Mouse (Mus musculus) embryonic facial prominence, embryonic 12.5 days (tissue): ENCODE measurements at regions not wholly inside any gene's neighbourhood (a gene's known extent, or its start where the extent isn't known, plus 50 kb on each side); places are given as distances from the start of the nearest gene placed in this dataset.

Experiments
- ATAC-seq: fragments of 200-750 bp; cut with Nextera tagmentation; 2 replicates; pipeline ENCODE4 v1.8.0; 2017; ENCODE audit not compliant: insufficient number of reproducible peaks, insufficient read depth, low FRiP score, low TSS enrichment
- H3K27ac ChIP-seq: fragments of 300-500 bp; sonication (generic); 2 replicates; pipeline ENCODE4 v1.5.1; 2016; ENCODE audit warnings: mild to moderate bottlenecking
- H3K27me3 ChIP-seq: fragments of 300-500 bp; sonication (generic); 2 replicates; pipeline ENCODE4 v1.6.1; 2016; ENCODE audit warnings: mild to moderate bottlenecking, moderate library complexity
- H3K36me3 ChIP-seq: fragments of 300-500 bp; sonication (generic); 2 replicates; pipeline ENCODE4 v1.6.1; 2016; ENCODE audit warnings: mild to moderate bottlenecking
- H3K4me1 ChIP-seq: fragments of 300-500 bp; sonication (generic); 2 replicates; pipeline ENCODE4 v1.6.1; 2016
- H3K4me2 ChIP-seq: fragments of 300-500 bp; sonication (generic); replicated peaks from 2 replicates; pipeline ENCODE4 v1.6.1; 2016; ENCODE audit warnings: mild to moderate bottlenecking, moderate library complexity
- H3K4me3 ChIP-seq: fragments of 300-500 bp; sonication (generic); 2 replicates; pipeline ENCODE4 v1.5.1; 2016; ENCODE audit warnings: mild to moderate bottlenecking
- H3K9ac ChIP-seq: fragments of 300-500 bp; sonication (generic); 2 replicates; pipeline ENCODE4 v1.6.1; 2016; ENCODE audit warnings: mild to moderate bottlenecking, moderate library complexity
- H3K9me3 ChIP-seq: fragments of 300-500 bp; sonication (generic); 2 replicates; pipeline ENCODE4 v1.6.1; 2016; ENCODE audit warnings: mild to moderate bottlenecking, moderate library complexity
- WGBS: fragments of 180-500 bp; shearing (Covaris S2); methylation state at CpG from one replicate; pipeline ENCODE4 v1.1.7; 2016; 5-methylcytosine and 5-hydroxymethylcytosine counted together

GRCm38 (mm10) chr2:128451554-128452239 lies 139.3 kb upstream of the Spdye4c start:
- no peak overlapping the region for H3K27ac ChIP-seq
- H3K9ac ChIP-seq, result no peak overlapping the region
- H3K36me3 ChIP-seq, result no peaks in the 10 kb centered on the region
- H3K4me1 ChIP-seq, result no peaks in the 10 kb centered on the region
- no peaks in the 10 kb centered on the region for H3K9me3 ChIP-seq
- no peak overlapping the region for H3K4me3 ChIP-seq
- H3K4me2 ChIP-seq, result no peak overlapping the region
- 75% methylated on average over 5 of the region's 5 CpGs for WGBS
- no peaks in the 10 kb centered on the region for H3K27me3 ChIP-seq
- no peak for ATAC-seq

DNA sequence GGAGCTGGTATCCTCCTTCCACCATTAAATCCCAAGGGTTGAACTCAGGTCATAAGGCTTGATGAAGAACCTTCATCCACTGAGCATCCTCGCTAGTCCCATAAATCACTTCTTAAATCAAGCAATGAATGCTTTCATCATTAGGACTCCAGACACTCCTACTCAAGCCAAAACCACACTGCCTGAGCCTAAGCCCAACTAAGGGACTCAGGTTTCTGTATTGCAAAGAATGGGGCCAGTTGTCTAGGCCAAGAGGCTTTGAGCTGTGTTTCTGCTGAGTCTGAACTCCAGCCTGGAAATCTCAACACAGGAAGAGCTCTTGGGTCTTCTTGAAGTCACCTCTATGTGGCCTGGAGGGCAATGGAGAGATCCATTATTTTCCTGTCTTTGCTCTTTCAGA lies 138.4 kb upstream of the Spdye4c start:
- Histone ChIP-seq H3K4me3 (no peak overlapping the region), H3K9ac (no peak overlapping the region), H3K27me3 (no peaks in the 10 kb centered on the region), H3K9me3 (no peaks in the 10 kb centered on the region), H3K27ac (no peak overlapping the region), H3K36me3 (no peaks in the 10 kb centered on the region), H3K4me1 (no peaks in the 10 kb centered on the region), H3K4me2 (no peak overlapping the region)
- ATAC-seq, result no peak
- 96% methylated on average over 1 of the region's 1 CpGs for WGBS

DNA sequence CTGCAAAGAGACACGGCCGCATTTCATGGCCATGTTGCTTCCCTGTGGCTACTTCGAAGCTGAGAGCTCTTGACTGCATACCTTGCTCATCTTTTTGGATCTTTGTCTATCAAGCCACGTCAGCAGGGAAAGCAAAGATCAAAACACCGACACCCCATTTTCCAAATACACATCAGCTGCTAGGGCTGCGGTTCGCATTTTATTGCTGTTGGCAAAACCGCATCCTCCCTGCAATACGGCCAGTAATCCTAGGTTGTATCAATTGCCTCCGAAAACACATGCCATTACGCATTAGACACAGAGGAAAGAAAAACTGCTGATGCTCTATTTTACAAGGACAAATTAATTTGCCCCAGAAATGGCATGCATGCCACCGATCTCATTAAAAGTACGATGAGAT lies 136.5 kb upstream of the Spdye4c start:
- no peak for ATAC-seq
- Histone ChIP-seq H3K9me3 (no peaks in the 10 kb centered on the region), H3K4me1 (no peaks in the 10 kb centered on the region), H3K27ac (no peak overlapping the region), H3K4me2 (no peak overlapping the region), H3K36me3 (no peaks in the 10 kb centered on the region), H3K4me3 (no peak overlapping the region), H3K9ac (no peak overlapping the region), H3K27me3 (no peaks in the 10 kb centered on the region)
- 85% methylated on average over 13 of the region's 13 CpGs for WGBS

- Histone ChIP-seq H3K9me3 (no peaks in the 10 kb centered on the region), H3K27ac (no peak overlapping the region), H3K27me3 (no peaks in the 10 kb centered on the region), H3K4me3 (no peak overlapping the region), H3K36me3 (no peaks in the 10 kb centered on the region), H3K4me1 (no peaks in the 10 kb centered on the region), H3K4me2 (no peak overlapping the region), H3K9ac (no peak overlapping the region)
- no peak for ATAC-seq
- 53% methylated on average over 6 of the region's 6 CpGs for WGBS
Observed at GRCm38 (mm10) chr2:128457591-128458209, 133.3 kb upstream of the Spdye4c start.

- no peak for ATAC-seq
- Histone ChIP-seq H3K4me2 (no peak overlapping the region), H3K27me3 (no peaks in the 10 kb centered on the region), H3K36me3 (no peaks in the 10 kb centered on the region), H3K9ac (no peak overlapping the region), H3K4me1 (peaks cover 1% of the 10 kb centered on the region; the same call in 1 of the 2 replicates), H3K9me3 (no peaks in the 10 kb centered on the region), H3K4me3 (no peak overlapping the region), H3K27ac (no peak overlapping the region)
- 80% methylated on average over 6 of the region's 6 CpGs for WGBS
Observed at GRCm38 (mm10) chr2:128465214-128465984, 125.6 kb upstream of the Spdye4c start.

DNA sequence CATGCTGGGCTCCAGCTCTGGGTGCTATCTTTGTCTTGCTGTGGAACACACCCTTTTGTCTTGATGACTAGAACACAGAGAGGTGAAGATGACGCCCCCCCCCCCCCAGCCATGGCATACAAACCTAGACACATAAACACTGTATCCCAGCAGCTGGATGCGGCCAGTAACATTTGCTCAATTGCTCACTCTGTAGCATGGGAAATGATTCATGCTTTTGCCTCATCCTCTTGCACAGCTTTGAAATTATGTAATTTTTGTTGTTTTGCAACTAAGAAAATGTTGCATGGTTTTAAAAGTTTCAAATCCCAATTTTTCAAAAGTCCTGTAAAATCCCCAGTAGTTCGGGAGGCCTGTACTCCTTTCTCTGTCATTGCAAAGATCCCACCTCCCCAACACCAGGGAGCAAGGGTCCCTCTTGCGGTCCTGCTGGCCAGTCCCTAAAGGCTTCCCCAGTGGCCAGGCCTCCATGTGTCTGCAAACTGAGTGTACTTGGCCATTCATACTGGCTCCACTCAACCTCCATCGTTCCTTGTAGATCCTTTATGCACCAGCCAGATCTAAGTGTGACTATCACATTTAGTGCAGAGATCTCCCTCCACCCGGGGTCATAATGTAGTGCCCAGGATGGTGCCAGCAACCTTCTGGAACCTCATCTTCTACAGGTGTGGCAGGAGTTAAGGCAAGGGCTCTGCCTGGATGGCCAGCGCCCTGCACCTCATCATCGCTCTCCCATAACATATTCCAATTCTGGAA lies 123.3 kb upstream of the Spdye4c start:
- WGBS, result 90% methylated on average over 8 of the region's 8 CpGs
- H3K4me1 ChIP-seq, result peaks cover 3% of the 10 kb centered on the region; the same call in 1 of the 2 replicates
- no peaks in the 10 kb centered on the region for H3K9me3 ChIP-seq
- H3K4me2 ChIP-seq, result no peak overlapping the region
- no peak overlapping the region for H3K27ac ChIP-seq
- no peaks in the 10 kb centered on the region for H3K36me3 ChIP-seq
- no peak overlapping the region for H3K9ac ChIP-seq
- ATAC-seq, result no peak
- H3K4me3 ChIP-seq, result no peak overlapping the region
- H3K27me3 ChIP-seq, result no peaks in the 10 kb centered on the region

DNA sequence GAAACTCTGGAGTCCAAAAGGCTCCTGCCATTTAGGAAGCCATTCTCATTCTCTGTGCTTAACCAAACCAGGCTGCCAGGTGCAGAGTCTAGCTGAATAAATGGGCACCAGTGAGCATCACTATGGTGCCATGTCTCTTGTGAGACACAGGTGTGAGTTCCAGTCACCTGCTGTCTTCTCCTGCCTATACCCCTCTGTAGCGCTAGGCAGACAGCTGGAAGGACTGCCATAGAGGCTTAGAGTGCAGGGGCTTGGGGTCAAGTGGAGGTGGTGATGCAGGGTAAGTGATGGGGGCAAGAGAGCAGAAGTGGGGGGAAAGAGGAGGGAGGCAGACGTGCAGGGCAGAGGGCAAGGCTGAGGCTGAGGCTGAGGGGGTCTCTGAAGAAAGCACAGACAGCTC lies 122.7 kb upstream of the Spdye4c start:
- Histone ChIP-seq H3K4me2 (no peak overlapping the region), H3K36me3 (no peaks in the 10 kb centered on the region), H3K4me3 (no peak overlapping the region), H3K9me3 (no peaks in the 10 kb centered on the region), H3K27ac (no peak overlapping the region), H3K4me1 (peaks cover 5% of the 10 kb centered on the region; the same call in 1 of the 2 replicates), H3K9ac (no peak overlapping the region), H3K27me3 (no peaks in the 10 kb centered on the region)
- no peak for ATAC-seq
- WGBS, result 50% methylated on average over 2 of the region's 2 CpGs

DNA sequence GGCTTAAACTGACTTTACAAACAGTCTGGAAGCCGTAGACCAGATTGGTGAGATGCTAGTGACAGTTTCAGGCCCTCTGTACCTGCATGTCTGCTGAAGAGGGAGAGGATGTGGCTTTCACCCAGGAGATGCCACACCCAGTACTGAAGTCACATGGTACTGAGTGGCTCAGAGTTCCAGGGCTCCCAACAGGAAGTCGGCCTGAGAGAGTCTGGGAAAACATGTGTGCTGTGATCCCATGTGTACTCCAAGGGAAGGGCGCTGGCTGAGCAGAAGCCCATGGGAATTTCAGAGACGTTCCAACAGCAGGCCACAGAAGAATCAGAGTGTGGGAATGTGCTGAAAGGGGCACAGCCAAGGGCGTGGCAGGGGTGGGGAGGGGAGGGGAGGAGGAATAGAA lies 120.7 kb upstream of the Spdye4c start:
- Histone ChIP-seq H3K27ac (no peak overlapping the region), H3K27me3 (no peaks in the 10 kb centered on the region), H3K9ac (no peak overlapping the region), H3K4me2 (no peak overlapping the region), H3K36me3 (no peaks in the 10 kb centered on the region), H3K9me3 (no peaks in the 10 kb centered on the region), H3K4me1 (peaks cover 7% of the 10 kb centered on the region; the same call in 1 of the 2 replicates), H3K4me3 (no peak overlapping the region)
- WGBS, result 57% methylated on average over 5 of the region's 5 CpGs
- no peak for ATAC-seq

- 70% methylated on average over 13 of the region's 13 CpGs for WGBS
- Histone ChIP-seq H3K4me3 (no peak overlapping the region), H3K9me3 (no peaks in the 10 kb centered on the region), H3K4me1 (peaks cover 7% of the 10 kb centered on the region; the same call in 1 of the 2 replicates), H3K4me2 (no peak overlapping the region), H3K27me3 (no peaks in the 10 kb centered on the region), H3K36me3 (no peaks in the 10 kb centered on the region), H3K27ac (no peak overlapping the region), H3K9ac (no peak overlapping the region)
- ATAC-seq, result no peak
Observed at GRCm38 (mm10) chr2:128473241-128473954, 117.6 kb upstream of the Spdye4c start.

GRCm38 (mm10) chr2:128473997-128474396 lies 117.0 kb upstream of the Spdye4c start:
- 66% methylated on average over 7 of the region's 7 CpGs for WGBS
- H3K9me3 ChIP-seq, result no peaks in the 10 kb centered on the region
- H3K27ac ChIP-seq, result no peak overlapping the region
- H3K9ac ChIP-seq, result no peak overlapping the region
- H3K4me1 ChIP-seq, result peaks cover 7% of the 10 kb centered on the region; the same call in 1 of the 2 replicates
- no peak overlapping the region for H3K4me3 ChIP-seq
- no peaks in the 10 kb centered on the region for H3K27me3 ChIP-seq
- no peak overlapping the region for H3K4me2 ChIP-seq
- H3K36me3 ChIP-seq, result no peaks in the 10 kb centered on the region
- no peak for ATAC-seq

DNA sequence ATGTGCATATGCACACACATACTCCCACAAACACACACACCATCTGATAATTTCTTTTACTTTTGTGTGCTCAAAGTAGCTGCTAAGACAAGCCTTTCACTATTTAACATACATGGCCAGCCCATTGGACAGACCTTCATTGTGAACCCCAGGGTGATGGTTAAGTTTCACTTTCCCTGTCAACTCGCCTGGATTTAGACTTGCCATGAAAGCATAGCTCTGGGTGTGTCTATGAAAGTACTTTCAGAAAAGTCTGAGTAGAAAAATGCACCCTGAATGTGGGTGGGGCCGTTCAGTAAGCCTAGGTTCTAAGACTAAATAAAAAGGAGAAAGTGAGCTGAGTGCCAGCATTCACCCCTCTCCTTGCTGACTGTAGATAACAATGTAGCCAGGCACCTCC lies 113.8 kb upstream of the Spdye4c start:
- H3K9me3 ChIP-seq, result no peaks in the 10 kb centered on the region
- H3K27ac ChIP-seq, result no peak overlapping the region
- no peaks in the 10 kb centered on the region for H3K27me3 ChIP-seq
- H3K4me2 ChIP-seq, result no peak overlapping the region
- H3K4me1 ChIP-seq, result 0 out of 2 replicates have a peak, but pooled peaks cover 4% of the 10 kb centered on the region
- H3K9ac ChIP-seq, result no peak overlapping the region
- H3K36me3 ChIP-seq, result no peaks in the 10 kb centered on the region
- 65% methylated on average over 2 of the region's 2 CpGs for WGBS
- H3K4me3 ChIP-seq, result no peak overlapping the region
- ATAC-seq, result no peak
